Mouse (Mus musculus) bone marrow macrophage, adult 2 months (primary cell): ENCODE data around the gene Cadm2. TPM values are rescaled to one million over a fixed set of nuclear protein-coding genes. Genes with fewer than 3 reads are reported as not detected.

ENCODE experiments used
- H3K27ac ChIP-seq: 2 replicates; pipeline ENCODE4 v1.5.1; 2012; ENCODE audit warnings: low read depth, low read length; ENCODE audit not compliant: insufficient read depth
- H3K4me1 ChIP-seq: 2 replicates; pipeline ENCODE4 v1.6.1; 2012; ENCODE audit warnings: low read length; ENCODE audit not compliant: control insufficient read depth, insufficient read depth
- H3K4me3 ChIP-seq: 2 replicates; pipeline ENCODE4 v1.5.1; 2012; ENCODE audit warnings: mild to moderate bottlenecking, low read length, moderate library complexity; ENCODE audit not compliant: insufficient read depth
- CTCF ChIP-seq: IDR thresholded peaks from 2 replicates; pipeline ENCODE4 v1.5.1; 2012; ENCODE audit warnings: low read depth, mild to moderate bottlenecking, low read length, moderate library complexity
- POLR2A ChIP-seq: IDR thresholded peaks from 2 replicates; pipeline ENCODE4 v1.6.1; 2012; ENCODE audit warnings: mild to moderate bottlenecking, low read depth, low read length, borderline replicate concordance
- polyA plus RNA-seq: library from polyadenylated mRNA; stranded (reverse); fragments of >200 nt; gene quantifications from 2 replicates; pipeline ENCODE4 v1.2.4, GENCODE M21; 2012; ENCODE audit not compliant: missing spikeins, insufficient read depth, insufficient read length

Cadm2 gene
- polyA plus RNA-seq, 1 experiment: not detected

DNA sequence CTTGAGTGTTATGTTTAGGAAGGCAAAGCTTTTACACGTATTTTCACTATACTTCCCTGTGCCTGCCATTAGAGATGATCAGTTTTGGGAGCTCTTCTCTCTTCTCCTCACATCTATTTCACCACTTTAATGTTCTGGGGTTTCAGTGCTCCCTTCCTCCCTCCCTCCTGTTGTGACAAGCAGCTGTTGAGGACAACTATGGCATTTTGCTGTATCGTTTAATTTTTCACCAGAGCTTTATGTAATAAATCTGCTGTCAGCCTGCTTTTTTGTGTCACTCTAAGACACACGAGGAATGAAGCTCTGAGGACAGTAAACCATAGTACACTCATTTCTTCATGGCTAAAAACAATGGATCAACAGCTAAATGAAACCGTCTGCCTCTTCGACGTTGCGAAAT lies 633.8 kb downstream of the Cadm2 start:
- H3K4me1 ChIP-seq: no peaks in the 10 kb centered on the region
- H3K27ac ChIP-seq: no peak overlapping the region
- TF ChIP-seq POLR2A (no peak), CTCF (no peak)
- H3K4me3 ChIP-seq: no peak overlapping the region

DNA sequence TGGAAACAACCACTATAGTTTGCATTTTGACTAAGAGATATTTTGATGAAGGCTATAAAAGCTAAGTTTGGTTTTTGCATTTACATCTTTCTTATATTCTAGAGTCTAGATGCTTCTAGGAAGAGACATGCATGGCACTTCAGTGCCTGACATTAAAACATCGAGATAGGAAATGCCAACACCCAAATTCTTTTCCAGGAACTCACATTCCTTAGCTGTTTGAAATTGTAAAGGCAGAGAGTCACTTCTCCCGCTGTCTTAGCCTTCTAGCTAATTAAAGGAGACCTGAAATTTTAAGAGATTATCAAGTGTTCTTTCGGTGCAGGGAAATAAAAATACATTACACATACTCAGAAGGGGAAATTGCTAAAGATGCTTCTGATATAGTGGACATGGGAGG lies 649.8 kb downstream of the Cadm2 start:
- no peak overlapping the region for H3K4me3 ChIP-seq
- TF ChIP-seq CTCF: no peak
- TF ChIP-seq POLR2A: no peak
- no peak overlapping the region for H3K27ac ChIP-seq
- H3K4me1 ChIP-seq: no peaks in the 10 kb centered on the region

DNA sequence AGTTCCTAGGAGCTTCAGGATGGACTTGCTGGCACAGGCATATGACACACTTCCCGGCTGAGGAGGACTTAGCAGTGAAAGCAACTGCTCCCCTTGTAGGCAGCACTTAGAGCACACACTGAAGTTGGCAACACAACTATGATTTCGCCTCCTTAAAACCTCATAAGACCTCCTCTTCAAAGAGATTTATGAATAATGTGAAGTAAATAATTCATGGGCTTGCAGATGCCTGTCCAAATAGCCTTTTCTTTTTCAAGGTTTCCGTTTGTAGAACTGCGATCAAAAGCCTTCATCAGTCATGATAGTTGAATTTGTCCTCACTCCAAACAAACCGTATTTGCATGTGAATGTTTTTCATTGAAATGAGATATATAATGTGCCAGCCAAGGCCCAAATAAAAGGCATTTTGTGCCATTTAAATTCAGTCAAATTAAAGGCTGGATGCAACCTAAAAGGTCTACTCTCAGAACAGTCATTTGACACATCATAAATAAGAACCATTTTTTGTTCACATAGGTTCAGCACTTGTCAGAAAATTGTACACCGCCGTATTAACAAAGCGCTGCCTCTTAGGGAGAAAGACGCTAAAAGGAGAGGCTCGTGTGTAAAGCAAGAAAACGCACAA lies 651.1 kb downstream of the Cadm2 start:
- H3K4me1 ChIP-seq: no peaks in the 10 kb centered on the region
- no peak overlapping the region for H3K27ac ChIP-seq
- no peak overlapping the region for H3K4me3 ChIP-seq
- TF ChIP-seq POLR2A: no peak
- no peak for TF ChIP-seq CTCF

DNA sequence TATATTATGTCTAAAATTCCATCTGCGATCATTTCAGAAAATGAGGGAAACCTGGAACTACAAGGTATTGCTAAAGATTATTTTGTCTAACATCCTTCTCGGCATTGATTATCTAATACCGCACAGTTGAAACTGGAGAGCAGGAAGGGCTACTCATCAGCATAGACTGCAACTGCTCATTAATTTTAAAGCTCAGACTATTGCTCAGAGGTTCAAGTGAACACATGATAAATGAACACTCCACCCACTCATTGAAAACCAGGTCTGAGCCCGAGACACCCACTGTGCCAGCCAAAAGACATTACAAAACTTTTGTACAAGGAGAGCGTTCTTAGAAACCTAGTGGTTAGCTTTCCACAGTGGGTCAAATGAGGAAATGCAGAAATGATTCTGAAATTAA lies 652.4 kb downstream of the Cadm2 start:
- TF ChIP-seq CTCF: no peak
- no peak overlapping the region for H3K27ac ChIP-seq
- no peak overlapping the region for H3K4me3 ChIP-seq
- H3K4me1 ChIP-seq: no peaks in the 10 kb centered on the region

DNA sequence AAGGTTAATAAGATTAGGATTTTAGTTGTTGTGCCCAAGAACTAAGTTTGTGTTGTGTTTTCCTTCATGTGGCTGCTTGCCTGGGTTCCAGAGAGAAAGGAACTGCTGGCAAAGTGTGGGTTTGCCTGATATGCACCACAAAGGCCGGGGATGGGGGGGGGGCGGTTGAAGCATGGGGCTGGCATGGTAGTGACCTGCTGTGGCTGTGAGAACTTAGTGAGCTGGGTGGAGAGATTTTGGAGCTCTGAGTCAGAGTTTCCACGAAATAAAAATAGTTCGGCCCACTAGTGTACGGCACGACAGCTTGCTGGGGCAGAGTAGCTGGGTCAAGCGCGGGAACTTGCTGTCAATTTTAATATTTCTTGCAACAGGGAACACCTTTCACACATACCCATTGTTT lies 653.0 kb downstream of the Cadm2 start:
- H3K4me3 ChIP-seq: no peak overlapping the region
- TF ChIP-seq CTCF: no peak
- no peak for TF ChIP-seq POLR2A
- H3K27ac ChIP-seq: no peak overlapping the region
- H3K4me1 ChIP-seq: no peaks in the 10 kb centered on the region

DNA sequence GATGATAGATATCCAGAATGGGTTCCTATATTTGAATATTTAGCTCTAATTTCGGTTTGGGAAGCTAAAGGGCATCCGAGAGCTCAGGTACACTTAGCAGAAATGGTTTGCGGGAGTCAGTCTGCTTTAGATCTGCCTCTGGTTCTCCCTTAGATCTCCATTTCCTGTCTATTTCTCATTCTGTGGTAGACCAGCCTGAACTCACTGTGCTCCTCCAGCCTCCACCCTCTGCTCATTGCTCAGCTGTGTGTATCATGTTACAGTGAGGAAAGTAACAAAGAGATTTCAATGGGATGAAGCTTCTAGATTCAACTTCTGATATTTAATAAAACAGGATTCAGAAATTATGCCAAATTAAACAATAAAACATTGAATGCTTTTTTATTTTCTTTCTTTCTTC lies 661.6 kb downstream of the Cadm2 start:
- no peak for TF ChIP-seq POLR2A
- Histone ChIP-seq H3K4me3 (no peak overlapping the region), H3K4me1 (no peaks in the 10 kb centered on the region), H3K27ac (no peak overlapping the region)

DNA sequence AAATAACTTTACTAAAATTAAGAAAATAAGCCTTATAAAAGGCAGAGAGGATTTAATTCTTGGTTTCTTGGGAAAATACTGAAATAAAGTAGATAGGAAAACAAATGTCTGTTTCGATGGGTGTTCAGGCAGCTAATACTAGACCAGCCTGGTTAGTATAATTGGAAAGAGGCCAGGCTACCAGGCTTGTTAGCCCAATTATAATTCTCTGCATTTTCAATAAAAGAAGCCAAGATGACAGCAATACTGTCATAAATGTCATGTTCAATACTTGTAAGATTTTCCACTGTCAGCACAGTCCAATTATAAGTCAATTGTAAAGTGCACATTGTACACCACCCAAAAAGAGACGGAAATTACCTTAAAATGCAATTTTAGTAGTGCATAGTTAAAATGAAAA lies 664.8 kb downstream of the Cadm2 start:
- TF ChIP-seq CTCF (no peak), POLR2A (no peak)
- Histone ChIP-seq H3K27ac (no peak overlapping the region), H3K4me3 (no peak overlapping the region), H3K4me1 (no peaks in the 10 kb centered on the region)

DNA sequence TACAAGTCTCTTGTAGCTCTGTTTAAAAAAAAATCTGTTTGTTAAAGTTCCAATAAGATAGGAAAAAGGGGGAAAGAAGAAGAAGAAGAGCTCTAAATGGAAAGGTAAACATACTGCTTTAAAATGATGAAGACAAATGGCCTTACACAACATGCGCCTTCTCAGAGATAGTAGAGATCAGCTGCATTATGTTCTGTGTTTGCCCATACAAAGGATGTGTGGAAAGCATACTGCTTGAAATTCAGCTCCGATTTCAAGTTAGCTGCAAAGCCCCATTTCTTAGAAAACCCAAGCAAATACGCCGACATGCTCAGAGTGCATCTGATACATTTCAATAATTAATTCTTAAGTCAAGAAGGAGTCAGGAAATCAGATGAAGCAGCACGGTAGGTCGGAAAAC lies 684.4 kb downstream of the Cadm2 start:
- TF ChIP-seq CTCF (no peak), POLR2A (no peak)
- Histone ChIP-seq H3K27ac (no peak overlapping the region), H3K4me1 (no peaks in the 10 kb centered on the region), H3K4me3 (no peak overlapping the region)

DNA sequence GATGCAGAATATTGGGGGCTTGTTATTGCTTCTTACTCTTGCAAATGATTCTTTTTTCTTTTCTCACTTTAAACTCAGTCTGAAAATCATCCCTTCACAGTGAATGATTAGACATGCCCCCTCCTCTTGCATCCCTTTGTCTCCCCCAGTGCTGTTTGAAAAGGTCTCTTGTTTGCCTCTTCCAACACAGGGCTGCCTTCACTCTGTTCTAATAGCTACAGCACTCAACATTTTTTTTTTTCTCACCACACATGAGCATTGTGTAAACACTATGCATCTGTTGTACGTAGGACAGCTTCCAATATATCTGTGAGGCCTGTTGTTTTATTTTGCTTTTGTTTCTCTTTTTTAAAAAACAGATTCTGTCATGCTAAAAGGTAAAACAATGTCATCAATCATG lies 695.2 kb downstream of the Cadm2 start:
- Histone ChIP-seq H3K4me1 (no peaks in the 10 kb centered on the region), H3K27ac (no peak overlapping the region), H3K4me3 (no peak overlapping the region)
- TF ChIP-seq CTCF (no peak), POLR2A (no peak)

DNA sequence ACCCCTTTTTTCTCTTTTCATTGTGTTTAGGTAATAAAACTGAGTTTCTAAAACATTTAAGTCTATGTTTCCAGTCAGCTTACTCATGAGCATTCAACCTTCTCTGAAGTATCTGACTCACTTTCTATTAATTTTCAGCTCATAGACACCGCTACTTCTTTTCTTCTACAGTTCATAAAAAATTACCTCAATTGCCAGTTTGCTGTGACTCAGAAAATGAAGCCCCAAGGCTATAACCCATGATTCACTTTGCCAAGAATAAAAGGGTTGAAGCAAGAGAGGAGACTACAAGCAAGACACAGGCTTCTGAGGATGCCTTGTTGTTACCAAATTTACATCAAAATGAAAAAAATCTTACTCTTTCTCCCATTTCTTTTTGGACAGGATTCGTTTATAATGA lies 698.0 kb downstream of the Cadm2 start:
- Histone ChIP-seq H3K4me1 (no peaks in the 10 kb centered on the region), H3K27ac (no peak overlapping the region), H3K4me3 (no peak overlapping the region)
- TF ChIP-seq POLR2A (no peak), CTCF (no peak)

DNA sequence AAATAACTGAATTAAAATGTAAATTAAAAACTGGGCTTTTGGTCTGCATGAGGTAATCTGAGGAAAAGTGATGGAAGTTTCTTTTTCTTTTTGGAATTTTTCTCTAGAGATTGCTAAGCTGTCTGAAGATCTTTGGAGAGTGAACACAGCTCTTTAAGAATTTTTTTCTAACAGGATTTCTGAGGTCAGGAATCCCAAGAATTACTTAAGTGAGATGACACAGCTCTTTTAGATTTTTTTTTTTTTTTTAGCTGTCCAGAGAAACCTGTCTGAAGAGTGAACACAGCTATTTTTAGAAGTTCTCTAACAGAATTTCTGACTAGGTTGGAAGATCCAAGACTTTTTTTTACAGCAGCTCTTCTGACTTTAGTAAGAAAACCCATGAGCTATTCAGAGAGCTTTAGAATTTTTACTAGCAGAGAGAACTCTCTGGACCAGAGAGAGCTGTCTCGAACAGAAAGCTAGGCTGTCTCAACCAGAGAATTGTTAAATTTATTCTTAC lies 699.2 kb downstream of the Cadm2 start:
- Histone ChIP-seq H3K4me1 (no peaks in the 10 kb centered on the region), H3K27ac (no peak overlapping the region), H3K4me3 (no peak overlapping the region)
- TF ChIP-seq CTCF: no peak
- TF ChIP-seq POLR2A: no peak
